9 mouse cellular contexts compared by ENCODE assay signal in the genomic region with DNA sequence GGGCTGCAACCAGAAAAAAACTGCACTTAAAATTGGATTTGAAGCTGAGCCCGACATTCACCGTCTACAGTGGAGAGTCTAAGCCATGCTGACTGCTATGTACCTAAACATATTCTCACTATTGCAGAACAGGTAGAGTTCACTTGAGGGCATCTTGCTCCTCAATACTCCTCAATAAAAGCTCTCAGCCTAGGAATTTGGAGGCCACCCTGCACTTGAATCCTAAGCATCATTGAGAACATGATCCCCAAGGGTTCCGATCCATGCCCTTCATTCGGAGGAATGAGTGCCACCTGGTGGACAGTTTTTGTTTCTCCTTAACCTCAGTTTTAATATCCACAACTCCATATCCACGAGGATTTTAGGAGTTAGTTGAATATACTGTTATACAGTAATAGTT. TPM values are rescaled to one million over a fixed set of nuclear protein-coding genes. Genes with fewer than 3 reads are reported as not detected.
DNase-seq lines count a peak whose midpoint lies in the region; ATAC-seq and TF ChIP-seq lines count a peak whose summit lies in the region.
"Had no signal": no experiment of that assay in that cellular context is flagged by ENCODE, and none has a peak within 500 bp of the region (broad histone marks: within the 10 kb centered on the region; RNA-seq: fewer than 3 reads in every experiment).

No protein-coding gene starts in this region.

- H3K9me3 ChIP-seq in hindbrain, embryonic 10.5 days = peaks cover 5% of the 10 kb centered on the region; the same call in 1 of the 2 replicates
- no peaks in the 10 kb centered on the region for H3K9me3 ChIP-seq in hindbrain, embryonic 13.5 days
- peaks cover 10% of the 10 kb centered on the region for H3K9me3 ChIP-seq in E14TG2a.4 (ENCODE audit: low read length)
- no peaks in the 10 kb centered on the region; the same call in 1 of the 2 replicates for H3K9me3 ChIP-seq in midbrain, embryonic 13.5 days
- H3K9me3 ChIP-seq: limb, embryonic 15.5 days had no signal

- H3K4me2 ChIP-seq in hindbrain, embryonic 13.5 days = no peak overlapping the region
- no peak overlapping the region for H3K4me2 ChIP-seq in midbrain, embryonic 13.5 days (replicated peaks)
- H3K4me2 ChIP-seq: limb, embryonic 15.5 days had no signal

- no peaks in the 10 kb centered on the region for H3K36me3 ChIP-seq in hindbrain, embryonic 10.5 days
- H3K36me3 ChIP-seq in hindbrain, embryonic 13.5 days = no peaks in the 10 kb centered on the region
- H3K36me3 ChIP-seq in E14TG2a.4 (ENCODE audit: insufficient read depth, low read length) = no peaks in the 10 kb centered on the region
- H3K36me3 ChIP-seq in midbrain, embryonic 13.5 days = no peaks in the 10 kb centered on the region
- H3K36me3 ChIP-seq: limb, embryonic 15.5 days had no signal

- no peak for ATAC-seq in hindbrain, embryonic 13.5 days (ENCODE audit: low FRiP score)
- peak; percentile 48; the same call in 1 of the 2 replicates for ATAC-seq in midbrain, embryonic 13.5 days
- no peak for ATAC-seq in erythroblast, adult 5-6 weeks (replicated peaks; ENCODE audit: low FRiP score, poor library complexity, severe bottlenecking)

- 55% methylated on average over 5 of the region's 5 CpGs for WGBS in hindbrain, embryonic 10.5 days
- WGBS in hindbrain, embryonic 13.5 days = 51% methylated on average over 5 of the region's 5 CpGs
- 48% methylated on average over 5 of the region's 5 CpGs for WGBS in midbrain, embryonic 13.5 days

- no peaks in the 10 kb centered on the region for H3K4me1 ChIP-seq in hindbrain, embryonic 10.5 days (replicated peaks)
- no peaks in the 10 kb centered on the region for H3K4me1 ChIP-seq in hindbrain, embryonic 13.5 days (replicated peaks)
- H3K4me1 ChIP-seq in E14TG2a.4 (replicated peaks; ENCODE audit: low read depth, low read length) = no peaks in the 10 kb centered on the region
- no peaks in the 10 kb centered on the region for H3K4me1 ChIP-seq in midbrain, embryonic 13.5 days (replicated peaks)
- H3K4me1 ChIP-seq: limb, embryonic 15.5 days had no signal

- H3K27ac ChIP-seq in hindbrain, embryonic 10.5 days = no peak overlapping the region
- no peak overlapping the region for H3K27ac ChIP-seq in hindbrain, embryonic 13.5 days
- H3K27ac ChIP-seq in midbrain, embryonic 13.5 days = no peak overlapping the region
- H3K27ac ChIP-seq: limb, embryonic 15.5 days had no signal

- H3K9ac ChIP-seq in hindbrain, embryonic 13.5 days = no peak overlapping the region
- H3K9ac ChIP-seq in midbrain, embryonic 13.5 days (replicated peaks) = no peak overlapping the region
- H3K9ac ChIP-seq: limb, embryonic 15.5 days had no signal

- no peak overlapping the region for H3K4me3 ChIP-seq in hindbrain, embryonic 10.5 days
- no peak overlapping the region for H3K4me3 ChIP-seq in hindbrain, embryonic 13.5 days
- H3K4me3 ChIP-seq in E14TG2a.4 (replicated peaks; ENCODE audit: low read length) = no peak overlapping the region
- no peak overlapping the region for H3K4me3 ChIP-seq in midbrain, embryonic 13.5 days (replicated peaks)
- H3K4me3 ChIP-seq: limb, embryonic 15.5 days had no signal

- peak; percentile 37 for DNase-seq in hindbrain, embryonic 10.5 days (ENCODE audit: low spot score)
- DNase-seq in c-Kit-positive CD71-negative TER-119-negative erythroid progenitor cells, embryonic 14.5 days (ENCODE audit: low read depth) = peak; percentile 33
- peak; percentile 76 for DNase-seq in forelimb bud, embryonic 11.5 days (ENCODE audit: low read depth, low spot score)
- peak; percentile 49 to 57 for DNase-seq in layer of hippocampus, postnatal 10 days (ENCODE audit: low spot score in 2 of 2)

- TF ChIP-seq CTCF in E14TG2a.4 (conservative IDR thresholded peaks at IDR 0.05; ENCODE audit: low read length) = peak; percentile 54

- H3K27me3 ChIP-seq in hindbrain, embryonic 10.5 days (ENCODE audit: insufficient read depth, poor library complexity, severe bottlenecking) = no peaks in the 10 kb centered on the region
- no peaks in the 10 kb centered on the region for H3K27me3 ChIP-seq in hindbrain, embryonic 13.5 days
- peaks cover 5% of the 10 kb centered on the region; the same call in 1 of the 2 replicates for H3K27me3 ChIP-seq in E14TG2a.4 (ENCODE audit: insufficient read depth, low read length)
- no peaks in the 10 kb centered on the region for H3K27me3 ChIP-seq in midbrain, embryonic 13.5 days
- H3K27me3 ChIP-seq: limb, embryonic 15.5 days had no signal

RNA-seq across cellular contexts. Expression of a gene that starts 28.9 kb away (rescaled TPM):
- 72.6 and 77.6 TPM in 2 replicates for polyA plus RNA-seq in hindbrain, embryonic 10.5 days (2016; fragmentation: Nextera tagmentation; extraction: Ambion mirVana)
- 78.7 and 87.9 TPM in 2 replicates for polyA plus RNA-seq in hindbrain, embryonic 13.5 days (2015; fragmentation: Nextera tagmentation; extraction: Ambion mirVana)
- 10 to 100 TPM; 40.4 to 52.1 TPM for total RNA-seq in layer of hippocampus, postnatal 10 days (2021)
- 91.0 and 92.2 TPM in 2 replicates for polyA plus RNA-seq in midbrain, embryonic 13.5 days (2015; fragmentation: Nextera tagmentation; extraction: Ambion mirVana)
- 0.63 TPM in 1 of 2 replicates, not detected in the other for total RNA-seq in erythroblast, adult 5-6 weeks (2015; ENCODE audit: low replicate concordance)
- 1.1 and 3.5 TPM in 2 replicates for total RNA-seq in erythroblast, adult 5-6 weeks (2017; ENCODE audit: low replicate concordance)

RNA-seq across cellular contexts. Expression of a gene that starts 42.2 kb away (rescaled TPM):
- 1.3 and 1.4 TPM in 2 replicates for polyA plus RNA-seq in hindbrain, embryonic 10.5 days (2016; fragmentation: Nextera tagmentation; extraction: Ambion mirVana)
- 0.56 and 0.64 TPM in 2 replicates for polyA plus RNA-seq in hindbrain, embryonic 13.5 days (2015; fragmentation: Nextera tagmentation; extraction: Ambion mirVana)
- total RNA-seq in layer of hippocampus, postnatal 10 days (2021) = 1 to 10 TPM; 1.6 to 2.0 TPM
- polyA plus RNA-seq in midbrain, embryonic 13.5 days (2015; fragmentation: Nextera tagmentation; extraction: Ambion mirVana) = 0.85 and 1.2 TPM in 2 replicates
- total RNA-seq in erythroblast, adult 5-6 weeks (2015; ENCODE audit: low replicate concordance) = 7.1 and 8.2 TPM in 2 replicates
- total RNA-seq in erythroblast, adult 5-6 weeks (2017; ENCODE audit: low replicate concordance) = 4.3 and 8.3 TPM in 2 replicates
